Mouse (Mus musculus): ENCODE measurements around the gene Osbpl3.

Gene Osbpl3

GRCm38 (mm10) chr6:50455829-50456469 is at the start of gene Osbpl3:
TSS of gene Osbpl3 (minus strand) at chr6:50456201.
- peak; percentile 20 to 37 for DNase-seq (ENCODE audit: low spot score in 2 of 2)

GRCm38 (mm10) chr6:50505531-50505930 is 49.5 kb upstream of the Osbpl3 start:
- DNase-seq (ENCODE audit: low spot score in 2 of 2): no peak

- no peak for DNase-seq (ENCODE audit: low spot score in 2 of 2)
These were observed 48.7 kb upstream of the Osbpl3 start for GRCm38 (mm10) chr6:50504711-50505110.

- no peak for DNase-seq (ENCODE audit: low spot score in 2 of 2)
These were observed 47.8 kb upstream of the Osbpl3 start for GRCm38 (mm10) chr6:50503779-50504178.

GRCm38 (mm10) chr6:50503031-50503430 is 47.0 kb upstream of the Osbpl3 start:
- no peak for DNase-seq (ENCODE audit: low spot score in 2 of 2)

GRCm38 (mm10) chr6:50498346-50498745 is 42.3 kb upstream of the Osbpl3 start:
- DNase-seq (ENCODE audit: low spot score in 2 of 2): no peak

GRCm38 (mm10) chr6:50490519-50490918 is 34.5 kb upstream of the Osbpl3 start:
- no peak for DNase-seq (ENCODE audit: low spot score in 2 of 2)

GRCm38 (mm10) chr6:50489380-50489779 is 33.4 kb upstream of the Osbpl3 start:
- no peak for DNase-seq (ENCODE audit: low spot score in 2 of 2)

- no peak for DNase-seq (ENCODE audit: low spot score in 2 of 2)
These were observed 30.3 kb upstream of the Osbpl3 start for GRCm38 (mm10) chr6:50486035-50486902.

GRCm38 (mm10) chr6:50483426-50483825 is 27.4 kb upstream of the Osbpl3 start:
- DNase-seq (ENCODE audit: low spot score in 2 of 2): no peak

GRCm38 (mm10) chr6:50481460-50481859 is 25.5 kb upstream of the Osbpl3 start:
- DNase-seq (ENCODE audit: low spot score in 2 of 2): no peak

- DNase-seq (ENCODE audit: low spot score in 2 of 2): no peak
These were observed 10.4 kb upstream of the Osbpl3 start for GRCm38 (mm10) chr6:50466451-50466850.

GRCm38 (mm10) chr6:50464690-50465485 is 8.9 kb upstream of the Osbpl3 start:
- no peak for DNase-seq (ENCODE audit: low spot score in 2 of 2)

GRCm38 (mm10) chr6:50462026-50462425 is 6.0 kb upstream of the Osbpl3 start:
- DNase-seq (ENCODE audit: low spot score in 2 of 2): no peak

GRCm38 (mm10) chr6:50461585-50461984 is 5.6 kb upstream of the Osbpl3 start:
- DNase-seq (ENCODE audit: low spot score in 2 of 2): no peak

- no peak for DNase-seq (ENCODE audit: low spot score in 2 of 2)
These were observed 4.6 kb upstream of the Osbpl3 start for GRCm38 (mm10) chr6:50460646-50461045.

GRCm38 (mm10) chr6:50460246-50460645 is 4.2 kb upstream of the Osbpl3 start:
- no peak for DNase-seq (ENCODE audit: low spot score in 2 of 2)

GRCm38 (mm10) chr6:50459271-50459670 is 3.3 kb upstream of the Osbpl3 start:
- no peak for DNase-seq (ENCODE audit: low spot score in 2 of 2)

- no peak for DNase-seq (ENCODE audit: low spot score in 2 of 2)
These were observed 1.7 kb upstream of the Osbpl3 start for GRCm38 (mm10) chr6:50457551-50458348.

GRCm38 (mm10) chr6:50456706-50457105 is 705 bp upstream of the Osbpl3 start:
- no peak for DNase-seq (ENCODE audit: low spot score in 2 of 2)

GRCm38 (mm10) chr6:50455102-50455828 is 736 bp downstream of the Osbpl3 start:
- no peak for DNase-seq (ENCODE audit: low spot score in 2 of 2)
